Mouse (Mus musculus) thymus, postnatal 4 days (tissue): ENCODE measurements around the gene Pou6f2.

Experiments
- DNase-seq: peaks from one replicate; pipeline ENCODE4 v3.0.0; 2021

Gene Pou6f2

DNA sequence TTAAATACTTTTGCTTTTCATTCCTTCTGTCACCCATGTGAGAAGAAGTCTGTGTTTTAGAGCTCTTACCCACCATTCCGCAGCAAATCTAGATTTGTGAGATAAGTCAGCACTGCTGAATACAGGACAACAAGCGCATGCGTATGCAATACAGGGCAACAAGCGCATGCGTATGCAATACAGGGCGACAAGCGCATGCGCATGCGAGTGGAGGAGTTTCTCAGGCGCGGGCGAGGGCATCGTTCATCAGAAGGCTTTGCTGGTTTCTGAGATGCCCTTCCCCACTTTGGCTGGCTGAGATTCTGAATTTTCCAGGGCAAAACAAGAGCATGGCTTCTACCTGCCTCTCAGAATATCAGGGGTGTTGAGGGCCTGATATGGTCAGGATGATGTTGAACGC lies 186.2 kb downstream of the Pou6f2 start:
- DNase-seq: no peak

DNA sequence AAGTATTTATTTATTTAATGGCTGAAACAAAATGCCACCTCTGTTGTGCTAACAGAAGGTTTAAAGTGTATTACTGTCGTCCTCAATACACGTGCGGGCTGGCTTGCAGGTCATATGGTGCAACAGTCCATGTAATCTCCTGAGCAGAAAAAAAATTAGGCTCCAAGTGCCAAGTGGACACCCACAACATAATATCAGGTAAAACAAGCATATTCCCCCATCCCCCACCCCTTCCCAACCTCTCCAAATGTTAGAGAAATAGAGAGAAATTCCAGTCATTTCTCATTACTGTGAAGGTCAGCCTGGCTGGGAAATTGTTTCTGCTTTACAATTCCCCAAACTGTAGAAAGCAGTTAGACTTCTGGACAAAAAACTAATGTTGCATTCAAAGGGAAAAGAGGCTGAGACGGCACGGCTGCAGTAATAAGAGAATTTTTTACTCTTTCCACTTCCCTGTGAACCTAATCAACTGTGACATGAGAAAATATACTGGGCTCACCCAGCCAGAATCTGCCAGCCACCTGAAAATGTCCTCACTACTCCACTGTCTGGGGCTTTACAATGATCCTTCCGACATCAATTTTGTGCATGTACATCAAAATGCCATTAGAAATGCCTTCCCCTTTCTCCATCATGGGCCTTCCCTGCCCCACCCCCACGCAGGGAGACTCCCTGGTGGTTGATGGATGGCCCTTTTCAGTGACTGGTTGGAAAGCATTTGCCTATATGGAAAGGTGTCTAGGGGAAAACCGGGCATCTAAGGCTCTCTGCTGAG lies 192.8 kb downstream of the Pou6f2 start:
- no peak for DNase-seq

GRCm38 (mm10) chr13:18174003-18174402 lies 223.5 kb downstream of the Pou6f2 start:
- DNase-seq: peak; percentile 24

DNA sequence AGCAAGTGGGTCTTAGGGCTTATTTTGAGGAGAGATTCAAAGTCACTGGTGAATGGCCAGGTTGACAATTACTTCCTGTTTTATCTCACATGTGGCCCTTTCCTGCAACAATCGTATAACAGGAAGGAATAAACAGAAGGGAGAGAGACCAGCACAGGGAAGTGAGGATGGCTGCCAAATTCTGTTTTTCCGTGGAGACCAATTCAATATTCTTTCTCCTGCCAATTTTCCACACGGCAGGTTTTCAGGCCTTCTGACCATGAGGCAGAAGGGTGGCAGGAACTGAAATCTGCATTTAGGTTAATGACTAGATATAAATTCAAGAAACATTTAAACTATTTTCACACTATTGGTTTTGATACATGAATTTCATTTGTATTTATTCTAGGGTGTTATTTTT lies 224.5 kb downstream of the Pou6f2 start:
- DNase-seq: no peak

- no peak for DNase-seq
Measured at GRCm38 (mm10) chr13:18172334-18172733, 225.2 kb downstream of the Pou6f2 start.

DNA sequence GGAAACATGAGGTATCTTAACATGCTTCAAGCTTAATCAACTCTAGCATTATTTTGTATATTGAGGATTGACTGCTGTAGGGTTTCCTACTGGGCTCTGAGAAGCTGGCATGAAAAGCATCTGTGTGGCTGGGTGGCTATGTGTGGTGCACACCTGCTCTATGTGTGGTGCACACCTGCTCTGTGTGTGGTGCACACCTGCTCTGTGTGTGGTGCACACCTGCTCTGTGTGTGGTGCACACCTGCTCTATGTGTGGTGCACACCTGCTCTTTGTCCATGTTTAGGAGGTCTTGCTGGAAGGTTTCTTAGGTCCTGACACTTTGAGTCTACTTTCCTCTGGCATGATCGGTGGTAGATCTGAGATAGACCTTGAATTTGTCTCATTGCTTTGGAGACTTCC lies 233.3 kb downstream of the Pou6f2 start:
- DNase-seq: no peak

DNA sequence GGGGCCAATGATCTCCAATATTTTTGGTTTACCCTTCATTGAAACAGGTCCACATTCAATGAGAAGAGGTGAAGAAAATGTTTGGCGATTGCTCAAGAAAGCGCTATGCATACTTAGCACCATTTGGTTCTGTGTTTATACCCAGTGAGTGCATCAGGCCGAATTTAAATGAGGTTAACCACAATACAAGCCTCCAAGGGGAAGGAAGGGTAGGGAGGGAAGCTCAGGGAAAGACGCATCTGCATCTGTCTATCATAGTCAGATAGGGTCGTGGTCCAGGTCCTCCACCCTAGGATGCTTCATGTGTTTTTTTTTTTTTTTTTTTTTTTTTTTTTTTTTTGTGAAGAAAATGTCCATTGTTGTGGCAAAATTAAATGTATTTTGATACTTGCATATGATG lies 236.9 kb downstream of the Pou6f2 start:
- no peak for DNase-seq

DNA sequence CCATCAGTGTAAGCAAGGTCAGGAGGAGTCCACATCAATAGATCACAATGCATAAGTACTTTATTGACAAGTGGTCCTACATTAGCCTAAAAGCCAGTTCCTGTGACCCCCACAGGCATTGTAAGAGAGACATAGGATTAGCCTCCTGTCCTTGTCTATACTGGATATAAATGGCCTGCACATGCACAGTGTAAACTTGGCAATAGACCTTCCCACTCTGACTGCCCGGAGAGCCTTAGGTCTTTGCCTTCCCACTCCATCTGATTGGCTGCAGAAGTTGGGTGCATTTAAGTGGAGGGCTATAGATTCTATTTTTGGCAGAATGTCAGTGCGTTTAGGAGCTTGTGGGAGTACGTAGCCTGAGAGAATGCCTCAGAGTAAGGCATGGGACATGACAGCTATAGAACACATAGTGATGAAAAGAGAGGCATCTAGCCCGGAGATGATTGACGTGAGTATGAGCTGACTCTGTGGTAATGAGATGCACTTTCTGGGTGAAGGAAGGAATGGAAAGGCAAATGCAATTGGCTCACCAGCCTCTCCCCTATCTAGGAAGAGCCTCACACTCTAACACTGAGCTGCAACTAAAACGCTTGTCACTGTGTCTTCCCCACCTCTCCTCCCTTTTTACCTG lies 243.4 kb downstream of the Pou6f2 start:
- no peak for DNase-seq

- DNase-seq: no peak
Measured at GRCm38 (mm10) chr13:18133646-18134045, 263.8 kb downstream of the Pou6f2 start.

- DNase-seq: no peak
Measured at GRCm38 (mm10) chr13:18133193-18133592, 264.3 kb downstream of the Pou6f2 start.

GRCm38 (mm10) chr13:18131324-18131723 lies 266.2 kb downstream of the Pou6f2 start:
- no peak for DNase-seq

GRCm38 (mm10) chr13:18129697-18130096 lies 267.8 kb downstream of the Pou6f2 start:
- DNase-seq: no peak

GRCm38 (mm10) chr13:18128826-18129225 lies 268.7 kb downstream of the Pou6f2 start:
- no peak for DNase-seq

GRCm38 (mm10) chr13:18128053-18128452 lies 269.4 kb downstream of the Pou6f2 start:
- DNase-seq: no peak

- no peak for DNase-seq
Measured at GRCm38 (mm10) chr13:18126111-18126510, 271.4 kb downstream of the Pou6f2 start.

- DNase-seq: no peak
Measured at GRCm38 (mm10) chr13:18125226-18126000, 272.1 kb downstream of the Pou6f2 start.

- peak; percentile 29 for DNase-seq
Measured at GRCm38 (mm10) chr13:18124368-18124767, 273.1 kb downstream of the Pou6f2 start.

- no peak for DNase-seq
Measured at GRCm38 (mm10) chr13:18120406-18120805, 277.1 kb downstream of the Pou6f2 start.

DNA sequence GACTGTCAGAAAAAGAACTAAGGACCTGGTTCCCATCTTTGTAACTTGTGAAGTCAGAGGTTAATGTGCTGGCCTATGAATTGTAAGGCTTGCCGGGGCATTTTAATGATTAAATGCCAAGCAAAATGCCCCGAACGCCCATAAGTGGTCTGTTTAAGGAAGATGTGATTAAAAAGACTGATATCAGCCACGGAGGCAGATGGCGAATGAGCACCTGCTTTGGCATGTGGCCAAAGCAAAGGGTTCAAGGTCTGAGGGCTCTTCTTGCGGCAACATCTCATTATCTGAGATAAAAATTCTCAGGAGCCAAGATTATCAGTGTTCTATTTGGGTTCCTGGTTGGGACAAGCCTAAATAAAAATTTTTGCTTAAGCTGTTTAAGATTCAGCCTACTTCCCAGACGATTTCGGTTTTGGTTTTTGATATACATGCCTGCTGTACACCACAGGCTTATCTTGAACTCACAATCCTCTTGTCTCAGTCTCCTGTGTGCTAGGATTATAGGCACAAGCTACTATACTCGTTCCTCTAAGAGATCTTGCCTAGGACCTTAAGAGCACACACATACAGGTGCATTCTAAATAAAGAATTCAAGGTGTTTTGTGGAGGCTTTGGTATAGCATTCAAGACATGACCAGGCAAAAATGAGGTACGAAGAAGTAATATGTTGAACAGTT lies 315.9 kb downstream of the Pou6f2 start:
- DNase-seq: no peak
